Mouse (Mus musculus) forebrain, embryonic 12.5 days (tissue): ENCODE results near the gene Znrf3. TPM values are rescaled to one million over a fixed set of nuclear protein-coding genes. Genes with fewer than 3 reads are reported as not detected.

Source experiments
- ATAC-seq: fragments of 200-750 bp; cut with Nextera tagmentation; 2 replicates; pipeline ENCODE4 v1.8.0; 2017; ENCODE audit warnings: moderate TSS enrichment; ENCODE audit not compliant: low FRiP score
- H3K27ac ChIP-seq: fragments of 300-500 bp; sonication (generic); 2 replicates; pipeline ENCODE4 v1.5.1; 2016; ENCODE audit warnings: mild to moderate bottlenecking
- H3K27me3 ChIP-seq: fragments of 300-500 bp; sonication (generic); 2 replicates; pipeline ENCODE4 v1.6.1; 2016; ENCODE audit warnings: mild to moderate bottlenecking
- H3K36me3 ChIP-seq: fragments of 300-500 bp; sonication (generic); replicated peaks from 2 replicates; pipeline ENCODE4 v1.6.1; 2016; ENCODE audit warnings: mild to moderate bottlenecking
- H3K4me1 ChIP-seq: fragments of 300-500 bp; sonication (generic); 2 replicates; pipeline ENCODE4 v1.6.1; 2016
- H3K4me2 ChIP-seq: fragments of 300-500 bp; sonication (generic); 2 replicates; pipeline ENCODE4 v1.6.1; 2016; ENCODE audit warnings: mild to moderate bottlenecking, moderate library complexity
- H3K4me3 ChIP-seq: fragments of 300-500 bp; sonication (generic); replicated peaks from 2 replicates; pipeline ENCODE4 v1.5.1; 2016; ENCODE audit warnings: mild to moderate bottlenecking
- H3K9ac ChIP-seq: fragments of 300-500 bp; sonication (generic); 2 replicates; pipeline ENCODE4 v1.6.1; 2016; ENCODE audit warnings: mild to moderate bottlenecking
- H3K9me3 ChIP-seq: fragments of 300-500 bp; sonication (generic); 2 replicates; pipeline ENCODE4 v1.6.1; 2016
- WGBS: fragments of 180-500 bp; shearing (Covaris S2); methylation state at CpG from one replicate; pipeline ENCODE4 v1.1.7; 2016; 5-methylcytosine and 5-hydroxymethylcytosine counted together
- polyA plus RNA-seq: library from polyadenylated mRNA; unstranded; fragments of >200 nt; fragmentation: Nextera tagmentation; extraction: Ambion mirVana; gene quantifications from 2 replicates; pipeline ENCODE4 v1.2.1, GENCODE M21; 2016

The Znrf3 gene
- polyA plus RNA-seq, 1 experiment from 2014 or later = 9.0 TPM

GRCm38 (mm10) chr11:5269846-5270461 is 174.7 kb downstream of the Znrf3 start:
- Histone ChIP-seq H3K9ac (no peak overlapping the region), H3K36me3 (no peaks in the 10 kb centered on the region), H3K27ac (no peak overlapping the region), H3K4me3 (no peak overlapping the region), H3K4me2 (no peak overlapping the region), H3K27me3 (no peaks in the 10 kb centered on the region), H3K9me3 (no peaks in the 10 kb centered on the region), H3K4me1 (peaks cover 19% of the 10 kb centered on the region)
- ATAC-seq = no peak
- 86% methylated on average over 8 of the region's 8 CpGs for WGBS

- Histone ChIP-seq H3K27me3 (peaks cover 7% of the 10 kb centered on the region), H3K4me2 (no peak overlapping the region), H3K27ac (no peak overlapping the region), H3K9ac (no peak overlapping the region), H3K9me3 (no peaks in the 10 kb centered on the region), H3K4me1 (peaks cover 1% of the 10 kb centered on the region), H3K4me3 (no peak overlapping the region), H3K36me3 (no peaks in the 10 kb centered on the region)
- no peak for ATAC-seq
- 78% methylated on average over 8 of the region's 8 CpGs for WGBS
Observed at GRCm38 (mm10) chr11:5265764-5266163, 178.9 kb downstream of the Znrf3 start.

- H3K9me3 ChIP-seq = no peaks in the 10 kb centered on the region
- no peak overlapping the region for H3K27ac ChIP-seq
- 57% methylated on average over 26 of the region's 26 CpGs for WGBS
- H3K4me1 ChIP-seq = peaks cover 10% of the 10 kb centered on the region
- H3K9ac ChIP-seq = no peak overlapping the region
- H3K27me3 ChIP-seq = peaks cover 12% of the 10 kb centered on the region
- ATAC-seq = no peak
- no peak overlapping the region for H3K4me2 ChIP-seq
- H3K4me3 ChIP-seq = no peak overlapping the region
- H3K36me3 ChIP-seq = no peaks in the 10 kb centered on the region
Observed at GRCm38 (mm10) chr11:5263078-5263730, 181.4 kb downstream of the Znrf3 start.

- 3% methylated on average over 52 of the region's 80 CpGs for WGBS
- peak; percentile 98 for ATAC-seq
- H3K9me3 ChIP-seq = no peaks in the 10 kb centered on the region
- peak within 1 kb of the TSS; percentile 87 for H3K9ac ChIP-seq
- H3K27me3 ChIP-seq = peaks cover 12% of the 10 kb centered on the region
- H3K4me2 ChIP-seq = peak within 1 kb of the TSS; percentile 85
- H3K4me3 ChIP-seq = peak within 1 kb of the TSS; percentile 91
- no peaks in the 10 kb centered on the region for H3K36me3 ChIP-seq
- H3K4me1 ChIP-seq = peaks cover 15% of the 10 kb centered on the region
- no peak within 1 kb of the TSS for H3K27ac ChIP-seq
Observed at GRCm38 (mm10) chr11:5261508-5262392, 182.9 kb downstream of the Znrf3 start, which contains the start of gene Kremen1. Kremen1 (minus strand) TSS chr11:5261558.

GRCm38 (mm10) chr11:5260942-5261459 is 183.6 kb downstream of the Znrf3 start:
- Histone ChIP-seq H3K4me3 (peak overlapping the region; percentile 91), H3K9me3 (no peaks in the 10 kb centered on the region), H3K27ac (no peak overlapping the region), H3K4me2 (peak overlapping the region; percentile 85), H3K27me3 (peaks cover 12% of the 10 kb centered on the region), H3K9ac (peak overlapping the region; percentile 87), H3K36me3 (no peaks in the 10 kb centered on the region), H3K4me1 (peaks cover 21% of the 10 kb centered on the region)
- ATAC-seq = no peak; the same call in 1 of the 2 replicates
- WGBS = under 1% methylated on average over 41 of the region's 42 CpGs

- Histone ChIP-seq H3K4me2 (peak overlapping the region; percentile 85), H3K9me3 (no peaks in the 10 kb centered on the region), H3K36me3 (no peaks in the 10 kb centered on the region), H3K27me3 (peaks cover 12% of the 10 kb centered on the region), H3K4me3 (peak overlapping the region; percentile 91), H3K9ac (no peak overlapping the region), H3K27ac (no peak overlapping the region), H3K4me1 (peaks cover 30% of the 10 kb centered on the region)
- no peak for ATAC-seq
- WGBS = 60% methylated on average over 10 of the region's 10 CpGs
Observed at GRCm38 (mm10) chr11:5259944-5260598, 184.6 kb downstream of the Znrf3 start.

- no peak for ATAC-seq
- H3K27ac ChIP-seq = no peak overlapping the region
- H3K9me3 ChIP-seq = no peaks in the 10 kb centered on the region
- 96% methylated on average over 6 of the region's 6 CpGs for WGBS
- H3K4me2 ChIP-seq = no peak overlapping the region
- H3K4me1 ChIP-seq = peaks cover 32% of the 10 kb centered on the region
- no peak overlapping the region for H3K9ac ChIP-seq
- peaks cover 7% of the 10 kb centered on the region for H3K27me3 ChIP-seq
- no peak overlapping the region for H3K4me3 ChIP-seq
- no peaks in the 10 kb centered on the region for H3K36me3 ChIP-seq
Observed at GRCm38 (mm10) chr11:5258036-5258435, 186.6 kb downstream of the Znrf3 start.

GRCm38 (mm10) chr11:5257151-5257862 is 187.3 kb downstream of the Znrf3 start:
- Histone ChIP-seq H3K4me3 (no peak overlapping the region), H3K9me3 (no peaks in the 10 kb centered on the region), H3K27ac (no peak overlapping the region), H3K4me1 (peaks cover 32% of the 10 kb centered on the region), H3K4me2 (no peak overlapping the region), H3K27me3 (0 out of 2 replicates have a peak, but pooled peaks cover 5% of the 10 kb centered on the region), H3K9ac (no peak overlapping the region), H3K36me3 (no peaks in the 10 kb centered on the region)
- no peak for ATAC-seq
- 83% methylated on average over 13 of the region's 13 CpGs for WGBS

- Histone ChIP-seq H3K36me3 (no peaks in the 10 kb centered on the region), H3K9me3 (no peaks in the 10 kb centered on the region), H3K4me3 (no peak overlapping the region), H3K27ac (peak overlapping the region; percentile 67), H3K4me1 (peaks cover 31% of the 10 kb centered on the region), H3K9ac (no peak overlapping the region), H3K4me2 (no peak overlapping the region), H3K27me3 (0 out of 2 replicates have a peak, but pooled peaks cover 5% of the 10 kb centered on the region)
- 11% methylated on average over 9 of the region's 9 CpGs for WGBS
- peak; percentile 75 for ATAC-seq
Observed at GRCm38 (mm10) chr11:5255509-5256014, 189.1 kb downstream of the Znrf3 start.

GRCm38 (mm10) chr11:5254016-5254415 is 190.6 kb downstream of the Znrf3 start:
- WGBS = 95% methylated on average over 2 of the region's 2 CpGs
- no peak overlapping the region for H3K4me2 ChIP-seq
- no peaks in the 10 kb centered on the region for H3K9me3 ChIP-seq
- H3K27me3 ChIP-seq = no peaks in the 10 kb centered on the region
- H3K9ac ChIP-seq = no peak overlapping the region
- no peak overlapping the region for H3K27ac ChIP-seq
- ATAC-seq = no peak
- H3K36me3 ChIP-seq = no peaks in the 10 kb centered on the region
- no peak overlapping the region for H3K4me3 ChIP-seq
- peaks cover 25% of the 10 kb centered on the region for H3K4me1 ChIP-seq

- Histone ChIP-seq H3K4me3 (no peak overlapping the region), H3K27ac (no peak overlapping the region), H3K9me3 (no peaks in the 10 kb centered on the region), H3K36me3 (no peaks in the 10 kb centered on the region), H3K27me3 (no peaks in the 10 kb centered on the region), H3K4me1 (peaks cover 26% of the 10 kb centered on the region), H3K4me2 (no peak overlapping the region), H3K9ac (no peak overlapping the region)
- 74% methylated on average over 3 of the region's 3 CpGs for WGBS
- no peak for ATAC-seq
Observed at GRCm38 (mm10) chr11:5253528-5253927, 191.1 kb downstream of the Znrf3 start.
